Mouse (Mus musculus) limb, embryonic 15.5 days (tissue): ENCODE measurements around the gene Cep135. TPM values are rescaled to one million over a fixed set of nuclear protein-coding genes. Genes with fewer than 3 reads are reported as not detected.

Experiments
- ATAC-seq: fragments of 200-750 bp; cut with Nextera tagmentation; 2 replicates; pipeline ENCODE4 v1.8.0; 2017; ENCODE audit warnings: low read depth, moderate TSS enrichment; ENCODE audit not compliant: insufficient number of reproducible peaks, low FRiP score, low TSS enrichment
- H3K27ac ChIP-seq: fragments of 300-500 bp; sonication (generic); 2 replicates; pipeline ENCODE4 v1.5.1; 2015; ENCODE audit warnings: moderate library complexity, mild to moderate bottlenecking, inconsistent platforms
- H3K27me3 ChIP-seq: fragments of 300-500 bp; sonication (generic); 2 replicates; pipeline ENCODE4 v1.6.1; 2015; ENCODE audit warnings: inconsistent platforms
- H3K36me3 ChIP-seq: fragments of 300-500 bp; sonication (generic); 2 replicates; pipeline ENCODE4 v1.6.1; 2015; ENCODE audit warnings: inconsistent platforms
- H3K4me1 ChIP-seq: fragments of 300-500 bp; sonication (generic); 2 replicates; pipeline ENCODE4 v1.6.1; 2015; ENCODE audit warnings: inconsistent platforms
- H3K4me2 ChIP-seq: fragments of 300-500 bp; sonication (generic); 2 replicates; pipeline ENCODE4 v1.6.1; 2015; ENCODE audit warnings: mild to moderate bottlenecking, inconsistent platforms
- H3K4me3 ChIP-seq: fragments of 300-500 bp; sonication (generic); 2 replicates; pipeline ENCODE4 v1.5.1; 2015; ENCODE audit warnings: mild to moderate bottlenecking, inconsistent platforms
- H3K9ac ChIP-seq: fragments of 300-500 bp; sonication (generic); 2 replicates; pipeline ENCODE4 v1.6.1; 2015; ENCODE audit warnings: inconsistent platforms
- H3K9me3 ChIP-seq: fragments of 300-500 bp; sonication (generic); 2 replicates; pipeline ENCODE4 v1.6.1; 2016; ENCODE audit warnings: inconsistent platforms
- WGBS: fragments of 180-500 bp; shearing (Covaris S2); methylation state at CpG from one replicate; pipeline ENCODE4 v1.1.7; 2015; 5-methylcytosine and 5-hydroxymethylcytosine counted together
- polyA plus RNA-seq: library from polyadenylated mRNA; unstranded; fragments of >200 nt; fragmentation: Nextera tagmentation; extraction: Ambion mirVana; gene quantifications from 2 replicates; pipeline ENCODE4 v1.2.1, GENCODE M21; 2015

The Cep135 gene
- 6.1 and 6.2 TPM in 2 replicates for polyA plus RNA-seq

DNA sequence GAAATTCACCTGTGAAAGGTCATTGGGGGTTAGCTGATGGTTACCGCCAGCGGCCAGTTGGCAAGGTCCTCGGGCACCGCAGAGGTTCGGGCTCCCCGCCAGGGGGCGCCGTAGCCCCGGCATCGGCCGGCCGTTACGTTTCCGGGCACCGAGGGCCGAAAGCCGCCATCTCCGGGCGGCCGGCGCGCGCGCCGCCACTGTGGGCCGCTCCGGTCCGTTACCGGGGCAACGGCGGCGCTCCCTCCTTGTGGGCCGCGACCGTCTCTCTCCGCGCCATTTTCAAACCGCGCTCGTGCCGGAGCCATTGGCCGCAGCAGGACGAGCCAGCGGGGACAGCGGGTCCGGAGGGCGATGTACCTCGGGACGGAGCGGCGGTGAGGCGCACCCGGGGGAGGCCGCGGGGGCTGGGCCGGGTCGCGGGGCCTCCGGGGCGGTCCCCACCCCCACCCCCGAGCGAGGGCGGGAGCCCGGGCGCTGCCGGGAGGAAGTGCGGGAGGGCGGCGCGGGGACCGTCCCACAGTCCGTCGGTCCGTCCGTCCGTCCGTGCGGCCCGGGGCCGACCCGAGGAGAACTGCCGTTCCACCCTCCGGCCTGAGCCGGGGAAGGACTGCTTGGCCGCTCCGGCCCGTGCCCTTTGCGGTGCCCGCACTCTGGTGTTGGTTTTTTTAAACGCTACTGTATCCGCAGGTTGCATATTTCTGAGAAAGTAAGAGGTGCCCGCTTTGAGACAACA is at the start of gene Cep135:
Gene Cep135 (plus strand): TSS at position 148 of the 733 bp plus-strand sequence.
- under 1% methylated on average over 91 of the region's 92 CpGs for WGBS
- Histone ChIP-seq H3K4me2 (peak within 1 kb of the TSS; percentile 67), H3K9ac (peak within 1 kb of the TSS; percentile 69), H3K9me3 (no peaks in the 10 kb centered on the region), H3K27me3 (no peaks in the 10 kb centered on the region), H3K4me1 (peaks cover 2% of the 10 kb centered on the region; the same call in 1 of the 2 replicates), H3K27ac (peak within 1 kb of the TSS; percentile 90), H3K36me3 (peaks cover 18% of the 10 kb centered on the region), H3K4me3 (peak within 1 kb of the TSS; percentile 95)
- ATAC-seq = peak; percentile 91

DNA sequence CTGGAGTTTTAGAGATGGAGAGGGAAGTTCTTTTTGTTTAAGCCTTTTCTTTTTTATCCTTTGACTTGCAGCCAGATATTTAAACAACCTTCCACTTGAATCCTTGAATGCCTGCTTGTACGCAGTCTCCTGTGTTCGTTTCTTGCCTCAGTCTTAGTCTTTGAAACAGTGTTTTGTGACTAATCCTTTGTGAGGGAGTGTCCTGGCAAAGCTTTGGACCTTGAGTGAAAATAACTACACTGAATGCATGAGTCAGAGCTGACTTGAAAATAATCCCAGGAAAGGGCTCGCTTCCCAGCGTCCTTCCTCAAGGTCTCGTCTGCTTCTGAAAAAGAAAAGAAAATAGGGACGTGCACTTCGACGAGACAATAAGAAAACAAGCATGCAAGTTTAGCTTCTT is 48.3 kb upstream of the Cep135 start:
- Histone ChIP-seq H3K4me3 (no peak overlapping the region), H3K27me3 (no peaks in the 10 kb centered on the region), H3K4me1 (no peaks in the 10 kb centered on the region), H3K9me3 (no peaks in the 10 kb centered on the region), H3K4me2 (no peak overlapping the region), H3K36me3 (peaks cover 75% of the 10 kb centered on the region), H3K27ac (no peak overlapping the region), H3K9ac (no peak overlapping the region)
- ATAC-seq = no peak
- 85% methylated on average over 8 of the region's 8 CpGs for WGBS

DNA sequence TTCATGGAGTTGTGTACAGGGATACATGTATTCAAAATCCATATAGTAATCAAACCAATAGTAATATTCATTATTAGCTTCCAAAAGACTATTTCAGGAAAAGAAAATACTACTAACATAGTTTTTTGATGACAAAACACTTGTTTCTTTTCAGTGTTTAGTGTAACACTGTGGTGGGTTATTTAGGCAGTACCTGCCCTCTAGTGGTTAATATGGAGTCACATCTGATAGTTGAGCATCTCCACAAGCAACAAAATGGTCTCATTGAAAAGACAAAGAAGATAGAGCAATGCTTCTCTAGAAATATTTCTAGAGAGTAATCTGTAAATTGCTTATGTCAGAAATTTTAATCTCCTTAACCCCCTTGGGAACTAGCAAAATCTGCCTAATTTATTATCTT is 47.7 kb upstream of the Cep135 start:
- no peaks in the 10 kb centered on the region for H3K27me3 ChIP-seq
- H3K27ac ChIP-seq = no peak overlapping the region
- H3K4me3 ChIP-seq = no peak overlapping the region
- H3K4me2 ChIP-seq = no peak overlapping the region
- H3K9me3 ChIP-seq = no peaks in the 10 kb centered on the region
- H3K4me1 ChIP-seq = no peaks in the 10 kb centered on the region
- H3K36me3 ChIP-seq = peaks cover 74% of the 10 kb centered on the region
- no peak for ATAC-seq
- H3K9ac ChIP-seq = no peak overlapping the region

DNA sequence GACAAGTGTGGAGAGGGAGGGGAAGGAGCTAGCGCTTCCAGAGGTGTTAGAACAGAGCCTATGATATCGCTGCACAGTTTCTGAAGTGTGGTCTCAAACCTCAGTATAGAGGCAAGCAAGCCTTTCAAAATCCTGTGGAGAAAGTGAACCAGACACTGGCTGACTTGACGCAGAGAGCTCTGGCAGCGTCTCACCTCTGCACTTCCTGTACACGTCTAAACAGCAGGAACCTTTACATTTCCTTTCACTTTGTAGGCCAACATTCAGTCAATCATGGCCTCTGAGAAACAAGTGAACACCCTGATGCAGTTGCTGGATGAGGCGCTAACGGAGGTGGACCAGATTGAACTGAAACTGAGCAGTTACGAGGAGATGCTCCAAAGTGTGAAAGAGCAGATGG is 45.3 kb upstream of the Cep135 start:
- H3K9me3 ChIP-seq = no peaks in the 10 kb centered on the region
- peaks cover 56% of the 10 kb centered on the region for H3K36me3 ChIP-seq
- no peak overlapping the region for H3K27ac ChIP-seq
- H3K4me1 ChIP-seq = no peaks in the 10 kb centered on the region
- H3K4me3 ChIP-seq = no peak overlapping the region
- no peak for ATAC-seq
- 89% methylated on average over 8 of the region's 8 CpGs for WGBS
- no peak overlapping the region for H3K9ac ChIP-seq
- no peaks in the 10 kb centered on the region for H3K27me3 ChIP-seq
- H3K4me2 ChIP-seq = no peak overlapping the region

DNA sequence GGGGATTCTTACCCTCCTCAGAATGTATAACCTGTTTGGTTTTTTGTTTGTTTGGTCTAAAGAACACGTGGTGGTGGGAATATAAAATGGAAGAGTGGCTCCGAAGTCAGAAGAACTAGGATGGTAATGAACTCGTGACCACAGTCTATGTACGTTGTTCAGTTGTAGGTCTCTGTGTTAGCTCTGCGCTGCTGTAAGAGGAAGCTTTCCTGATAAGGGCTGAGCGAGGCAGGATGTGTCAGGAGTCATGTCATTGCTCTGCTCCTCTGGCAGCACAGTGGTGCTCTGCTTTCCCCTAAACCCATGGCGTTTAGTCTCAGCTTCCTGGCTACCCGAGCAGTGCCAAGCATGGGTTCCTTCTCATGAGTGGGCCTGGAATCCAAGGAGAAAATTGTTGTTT is 38.1 kb upstream of the Cep135 start:
- Histone ChIP-seq H3K4me1 (no peaks in the 10 kb centered on the region), H3K9me3 (no peaks in the 10 kb centered on the region), H3K4me2 (no peak overlapping the region), H3K36me3 (peaks cover 25% of the 10 kb centered on the region; the same call in 1 of the 2 replicates), H3K4me3 (no peak overlapping the region), H3K27me3 (no peaks in the 10 kb centered on the region), H3K27ac (no peak overlapping the region), H3K9ac (no peak overlapping the region)
- WGBS = 87% methylated on average over 8 of the region's 8 CpGs
- ATAC-seq = no peak

DNA sequence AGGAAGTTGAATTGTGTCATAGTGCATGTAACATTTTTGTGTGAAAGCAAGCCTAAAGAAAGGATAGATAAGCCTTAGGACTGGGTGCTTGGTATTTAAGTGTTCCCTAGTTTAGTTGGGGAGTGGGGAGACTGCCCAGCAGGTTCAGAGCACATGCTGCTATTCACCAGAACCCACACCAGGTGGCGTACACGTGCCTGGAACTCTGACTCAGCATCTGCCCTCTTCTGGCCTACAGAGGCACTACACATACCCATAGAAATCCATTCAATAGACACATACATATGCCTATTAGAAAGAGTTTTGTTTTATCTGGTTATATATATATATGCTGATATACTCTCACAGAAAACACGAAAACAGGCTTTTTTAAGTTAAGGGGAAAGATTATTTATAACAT is 23.2 kb upstream of the Cep135 start:
- no peak overlapping the region for H3K9ac ChIP-seq
- no peak overlapping the region for H3K4me2 ChIP-seq
- no peak overlapping the region for H3K4me3 ChIP-seq
- WGBS = 43% methylated on average over 3 of the region's 3 CpGs
- no peaks in the 10 kb centered on the region for H3K4me1 ChIP-seq
- ATAC-seq = no peak
- no peaks in the 10 kb centered on the region for H3K9me3 ChIP-seq
- H3K36me3 ChIP-seq = peaks cover 53% of the 10 kb centered on the region
- no peaks in the 10 kb centered on the region for H3K27me3 ChIP-seq
- H3K27ac ChIP-seq = no peak overlapping the region

DNA sequence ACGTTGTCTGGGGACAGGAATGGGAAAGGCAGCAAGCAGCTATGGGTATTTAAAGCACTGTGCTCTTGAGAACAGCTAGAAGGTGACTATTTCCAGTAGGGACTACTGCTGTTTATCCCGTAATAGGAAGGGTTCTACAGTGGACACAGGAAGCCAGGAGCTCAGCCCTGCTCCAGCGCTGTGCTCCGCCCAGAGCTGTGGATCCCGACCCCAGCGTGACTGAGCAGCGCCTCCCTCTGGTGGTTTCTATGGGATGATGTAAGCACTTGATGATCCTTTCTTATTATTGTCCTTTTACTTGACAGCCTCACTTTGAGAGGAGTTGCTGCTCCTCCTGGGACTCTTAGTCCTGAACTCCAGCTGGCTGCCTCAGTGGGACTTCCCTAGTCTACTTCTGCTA is 14.2 kb upstream of the Cep135 start:
- H3K4me3 ChIP-seq = no peak overlapping the region
- H3K4me2 ChIP-seq = no peak overlapping the region
- no peak for ATAC-seq
- no peak overlapping the region for H3K27ac ChIP-seq
- H3K9me3 ChIP-seq = no peaks in the 10 kb centered on the region
- H3K4me1 ChIP-seq = no peaks in the 10 kb centered on the region
- H3K9ac ChIP-seq = no peak overlapping the region
- peaks cover 16% of the 10 kb centered on the region for H3K36me3 ChIP-seq
- 68% methylated on average over 7 of the region's 7 CpGs for WGBS
- no peaks in the 10 kb centered on the region for H3K27me3 ChIP-seq

DNA sequence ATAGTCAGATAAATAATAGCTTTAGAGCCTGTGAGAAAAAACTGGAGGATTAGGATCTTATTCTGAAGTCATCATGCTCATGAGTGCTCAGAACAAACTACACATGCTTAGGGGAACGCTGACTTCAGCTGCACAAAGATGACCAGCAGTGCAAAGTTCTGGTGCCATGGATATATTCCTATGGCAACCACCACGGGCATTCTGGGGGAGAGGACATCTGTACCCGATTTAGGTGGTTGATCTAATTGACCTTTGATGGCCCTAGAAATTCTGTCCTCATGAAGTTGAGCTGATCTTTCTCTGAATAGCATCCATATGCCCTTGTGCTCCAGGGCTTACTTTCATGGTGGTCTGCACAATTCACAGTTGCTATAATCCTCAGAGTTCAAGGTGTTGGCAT is 11.5 kb upstream of the Cep135 start:
- Histone ChIP-seq H3K27me3 (no peaks in the 10 kb centered on the region), H3K27ac (no peak overlapping the region), H3K9me3 (no peaks in the 10 kb centered on the region), H3K9ac (no peak overlapping the region), H3K4me2 (no peak overlapping the region), H3K4me3 (no peak overlapping the region), H3K36me3 (no peaks in the 10 kb centered on the region), H3K4me1 (no peaks in the 10 kb centered on the region)
- no peak for ATAC-seq
- WGBS = 47% methylated on average over 3 of the region's 3 CpGs

DNA sequence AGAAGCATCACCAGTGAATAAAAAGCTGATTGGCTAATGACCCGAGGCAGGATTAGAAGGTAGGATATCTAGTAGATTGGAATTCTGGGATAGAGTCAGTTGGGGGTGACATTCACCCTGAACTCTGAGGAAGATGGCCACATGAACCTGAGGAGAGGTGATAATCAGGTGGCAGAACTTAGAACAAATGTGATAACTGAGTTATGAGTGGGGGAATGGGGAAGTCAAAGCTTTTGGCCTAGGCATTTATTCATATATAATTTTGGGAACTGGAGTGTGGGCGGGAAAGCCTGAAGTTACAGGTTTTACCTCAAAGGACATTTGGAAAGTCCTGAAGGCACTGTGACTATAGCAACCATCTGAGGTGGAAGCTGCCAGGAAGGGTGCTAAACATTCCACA is 3.1 kb upstream of the Cep135 start:
- WGBS = 72% methylated on average over 2 of the region's 2 CpGs
- no peaks in the 10 kb centered on the region for H3K36me3 ChIP-seq
- no peaks in the 10 kb centered on the region for H3K9me3 ChIP-seq
- H3K4me3 ChIP-seq = no peak overlapping the region
- ATAC-seq = no peak
- H3K4me2 ChIP-seq = no peak overlapping the region
- H3K27ac ChIP-seq = no peak overlapping the region
- H3K4me1 ChIP-seq = peaks cover 2% of the 10 kb centered on the region; the same call in 1 of the 2 replicates
- no peak overlapping the region for H3K9ac ChIP-seq
- no peaks in the 10 kb centered on the region for H3K27me3 ChIP-seq

DNA sequence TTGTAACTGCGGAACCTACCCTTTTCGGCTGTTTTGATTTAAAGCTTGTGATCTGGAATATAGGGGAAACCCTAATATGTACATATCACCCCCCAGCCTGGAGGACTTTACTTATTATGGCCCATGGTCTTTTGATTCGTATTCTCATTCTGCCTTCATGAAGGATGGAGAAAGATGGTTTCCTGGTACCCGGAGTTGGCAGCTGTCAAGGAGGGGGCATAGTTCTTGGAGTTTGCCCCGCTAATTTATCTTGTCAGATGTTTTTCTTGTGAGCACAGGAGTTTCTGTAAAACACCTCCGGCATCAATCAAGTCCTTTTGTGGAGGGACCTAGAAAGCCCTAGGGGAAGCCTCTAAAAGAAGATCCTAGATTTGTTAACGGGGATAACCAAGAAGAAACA is 813 bp downstream of the Cep135 start:
- WGBS = 6% methylated on average over 7 of the region's 7 CpGs
- Histone ChIP-seq H3K9me3 (no peaks in the 10 kb centered on the region), H3K9ac (peak overlapping the region; percentile 69), H3K4me1 (peaks cover 2% of the 10 kb centered on the region; the same call in 1 of the 2 replicates), H3K4me3 (peak overlapping the region; percentile 95), H3K36me3 (peaks cover 23% of the 10 kb centered on the region), H3K27ac (peak overlapping the region; percentile 90; the same call in 1 of the 2 replicates), H3K4me2 (peak overlapping the region; percentile 67), H3K27me3 (no peaks in the 10 kb centered on the region)
- ATAC-seq = no peak

DNA sequence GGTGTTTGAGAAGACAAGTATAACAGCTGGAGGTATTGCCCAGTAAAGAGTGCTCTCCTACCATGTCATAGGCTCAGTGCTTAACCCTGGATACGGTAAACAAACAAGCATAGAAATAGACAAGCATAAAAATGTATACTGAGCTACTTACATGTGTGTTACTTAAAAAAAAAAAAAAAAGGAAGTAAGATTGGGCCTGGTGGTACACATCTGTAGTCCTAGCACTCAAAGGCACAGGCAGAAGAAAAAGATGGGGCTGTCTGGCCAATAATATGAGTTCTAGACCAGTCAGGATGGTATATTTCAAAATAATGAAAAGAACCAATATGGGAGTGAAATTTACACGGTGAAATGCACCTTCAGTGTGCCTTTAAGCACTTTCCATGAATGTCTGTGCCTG is 1.5 kb downstream of the Cep135 start:
- no peak overlapping the region for H3K9ac ChIP-seq
- no peaks in the 10 kb centered on the region for H3K9me3 ChIP-seq
- no peak overlapping the region for H3K4me3 ChIP-seq
- peaks cover 30% of the 10 kb centered on the region for H3K36me3 ChIP-seq
- no peak for ATAC-seq
- H3K27me3 ChIP-seq = no peaks in the 10 kb centered on the region
- 78% methylated on average over 2 of the region's 2 CpGs for WGBS
- no peak overlapping the region for H3K4me2 ChIP-seq
- H3K27ac ChIP-seq = no peak overlapping the region
- H3K4me1 ChIP-seq = peaks cover 2% of the 10 kb centered on the region; the same call in 1 of the 2 replicates

DNA sequence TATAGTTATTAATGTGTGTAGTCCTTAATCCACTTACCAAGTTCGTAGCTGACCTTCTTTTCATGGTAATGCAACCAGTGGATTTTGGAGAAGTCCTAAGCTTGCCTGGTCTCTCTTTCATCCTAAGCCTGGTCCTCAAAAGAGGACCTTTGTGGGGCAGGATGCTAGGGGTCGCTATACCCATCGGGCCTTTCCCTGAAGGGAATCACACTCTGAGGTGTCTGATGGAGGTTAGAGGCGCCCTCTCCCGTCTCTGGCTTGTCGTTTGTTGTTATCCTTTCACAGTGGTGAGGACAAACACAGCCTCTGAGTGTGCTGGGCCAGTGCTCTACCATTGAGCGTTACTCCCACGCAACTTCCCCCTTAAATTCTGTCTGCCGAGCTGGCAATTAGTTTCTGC is 3.4 kb downstream of the Cep135 start:
- H3K4me1 ChIP-seq = peaks cover 2% of the 10 kb centered on the region; the same call in 1 of the 2 replicates
- no peak overlapping the region for H3K9ac ChIP-seq
- peaks cover 47% of the 10 kb centered on the region for H3K36me3 ChIP-seq
- no peak overlapping the region for H3K4me2 ChIP-seq
- 57% methylated on average over 9 of the region's 9 CpGs for WGBS
- no peaks in the 10 kb centered on the region for H3K27me3 ChIP-seq
- ATAC-seq = no peak
- H3K9me3 ChIP-seq = no peaks in the 10 kb centered on the region
- H3K27ac ChIP-seq = no peak overlapping the region
- H3K4me3 ChIP-seq = no peak overlapping the region
